Mouse (Mus musculus): ENCODE results near the gene Ak1.

DNA sequence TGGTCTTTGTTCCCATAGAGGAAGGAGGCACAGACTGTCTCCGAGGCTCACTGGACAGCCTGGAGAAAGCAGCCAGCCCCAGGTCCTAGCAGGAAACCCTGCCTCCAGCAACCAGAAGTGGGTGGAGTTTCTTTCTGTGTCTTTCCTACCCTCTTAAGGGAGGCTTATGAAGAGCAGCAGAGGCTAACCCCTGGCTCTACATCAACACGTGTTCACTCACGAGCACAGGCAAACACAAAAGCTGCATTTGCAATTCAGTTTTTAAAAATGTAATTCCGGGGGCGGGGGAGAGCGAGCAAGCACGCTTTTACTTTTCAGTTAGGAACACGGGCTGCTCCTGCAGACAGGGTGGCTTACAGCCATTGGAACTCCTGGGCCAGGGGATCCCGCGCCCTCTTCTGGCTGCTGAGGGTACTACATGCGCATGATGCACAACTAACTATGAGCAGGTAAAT lies 18.9 kb upstream of the Ak1 start:
- TF ChIP-seq EP300 (optimal IDR thresholded peaks at IDR 0.05), result no peak
- peak; percentile 92 for TF ChIP-seq CTCF (IDR thresholded peaks at IDR 0.05; ENCODE audit: low read depth)
